Mouse (Mus musculus) bone marrow macrophage, adult 2 months (primary cell): Measurements from ENCODE around the gene Dhdh.

Source experiments
- CTCF ChIP-seq: IDR thresholded peaks from 2 replicates; pipeline ENCODE4 v1.5.1; 2012; ENCODE audit warnings: low read depth, mild to moderate bottlenecking, low read length, moderate library complexity
- POLR2A ChIP-seq: IDR thresholded peaks from 2 replicates; pipeline ENCODE4 v1.6.1; 2012; ENCODE audit warnings: mild to moderate bottlenecking, low read depth, low read length, borderline replicate concordance

DNA sequence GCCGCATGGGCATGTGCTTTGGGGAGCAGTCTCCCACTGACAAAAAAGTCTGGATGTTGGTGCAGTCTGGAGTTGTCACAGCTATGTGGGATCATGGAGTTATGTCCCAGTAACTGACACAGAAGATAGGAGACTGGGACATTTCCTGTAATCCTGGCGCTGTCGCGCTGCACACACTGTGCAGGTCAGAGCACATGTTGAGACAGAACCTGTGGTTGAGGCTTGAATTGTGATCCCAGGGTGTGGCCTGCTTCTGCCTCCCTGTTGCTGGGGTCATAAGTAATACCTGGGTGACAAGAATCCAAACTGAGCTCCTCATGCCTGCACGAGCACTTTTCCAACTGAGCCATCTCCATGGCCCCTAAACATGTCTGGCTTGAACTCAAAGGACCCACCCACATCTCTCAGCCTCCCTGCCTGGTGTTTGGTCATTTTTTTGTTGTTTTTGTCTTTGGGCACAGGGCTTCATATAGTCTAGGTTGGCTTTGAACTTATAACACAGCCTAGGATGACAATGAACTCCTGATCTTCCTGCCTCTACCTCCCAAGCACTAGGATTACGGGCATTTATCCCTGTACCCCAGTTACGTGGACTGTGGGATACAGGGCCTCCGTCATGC, 3.7 kb upstream of the Dhdh start:
- TF ChIP-seq CTCF (no peak), POLR2A (no peak)
